Mouse (Mus musculus): ENCODE measurements at regions not wholly inside any gene's neighbourhood (a gene's known extent, or its start where the extent isn't known, plus 50 kb on each side); places are given as distances from the start of the nearest gene placed in this dataset.

- no peak for DNase-seq
These were observed 108.4 kb upstream of the Ptbp2 start for GRCm38 (mm10) chr3:119892533-119893164.

- no peak for DNase-seq
These were observed 106.6 kb upstream of the Ptbp2 start for GRCm38 (mm10) chr3:119890911-119891310.

- no peak for DNase-seq
These were observed 104.2 kb upstream of the Ptbp2 start for GRCm38 (mm10) chr3:119888487-119888886.

GRCm38 (mm10) chr3:119876395-119876794, 92.1 kb upstream of the Ptbp2 start:
- no peak for DNase-seq

GRCm38 (mm10) chr3:119875061-119875460, 90.8 kb upstream of the Ptbp2 start:
- no peak for DNase-seq

- no peak for DNase-seq
These were observed 78.1 kb upstream of the Ptbp2 start for GRCm38 (mm10) chr3:119862194-119862957.
